Mouse (Mus musculus) stomach, embryonic 15.5 days (tissue): Measurements from ENCODE around the gene Rai14. TPM values are rescaled to one million over a fixed set of nuclear protein-coding genes. Genes with fewer than 3 reads are reported as not detected.

ENCODE experiments used
- ATAC-seq: fragments of 200-750 bp; cut with Nextera tagmentation; 2 replicates; pipeline ENCODE4 v1.8.0; 2017; ENCODE audit warnings: low read depth, moderate number of reproducible peaks, moderate TSS enrichment; ENCODE audit not compliant: insufficient read depth, low FRiP score
- H3K27ac ChIP-seq: fragments of 300-500 bp; sonication (generic); 2 replicates; pipeline ENCODE4 v1.5.1; 2015; ENCODE audit warnings: mild to moderate bottlenecking, inconsistent platforms
- H3K27me3 ChIP-seq: fragments of 300-500 bp; sonication (generic); replicated peaks from 2 replicates; pipeline ENCODE4 v1.6.1; 2015; ENCODE audit warnings: inconsistent platforms
- H3K36me3 ChIP-seq: fragments of 300-500 bp; sonication (generic); 2 replicates; pipeline ENCODE4 v1.6.1; 2015; ENCODE audit warnings: inconsistent platforms
- H3K4me1 ChIP-seq: fragments of 300-500 bp; sonication (generic); 2 replicates; pipeline ENCODE4 v1.6.1; 2015; ENCODE audit warnings: inconsistent platforms
- H3K4me2 ChIP-seq: fragments of 300-500 bp; sonication (generic); 2 replicates; pipeline ENCODE4 v1.6.1; 2015; ENCODE audit warnings: mild to moderate bottlenecking, inconsistent platforms
- H3K4me3 ChIP-seq: fragments of 300-500 bp; sonication (generic); replicated peaks from 2 replicates; pipeline ENCODE4 v1.5.1; 2015; ENCODE audit warnings: inconsistent platforms
- H3K9ac ChIP-seq: fragments of 300-500 bp; sonication (generic); 2 replicates; pipeline ENCODE4 v1.6.1; 2015; ENCODE audit warnings: inconsistent platforms
- H3K9me3 ChIP-seq: fragments of 300-500 bp; sonication (generic); 2 replicates; pipeline ENCODE4 v1.6.1; 2016; ENCODE audit warnings: inconsistent platforms
- WGBS: fragments of 180-500 bp; shearing (Covaris S2); methylation state at CpG from one replicate; pipeline ENCODE4 v1.1.7; 2015; 5-methylcytosine and 5-hydroxymethylcytosine counted together
- polyA plus RNA-seq: library from polyadenylated mRNA; unstranded; fragments of >200 nt; fragmentation: Nextera tagmentation; extraction: Ambion mirVana; gene quantifications from 2 replicates; pipeline ENCODE4 v1.2.1, GENCODE M21; 2015

Gene Rai14
- polyA plus RNA-seq, 1 experiment from 2014 or later, result 17.8 TPM

- H3K27me3 ChIP-seq, result no peaks in the 10 kb centered on the region
- H3K4me3 ChIP-seq, result no peak overlapping the region
- H3K9me3 ChIP-seq, result no peaks in the 10 kb centered on the region; the same call in 1 of the 2 replicates
- no peaks in the 10 kb centered on the region for H3K36me3 ChIP-seq
- 84% methylated on average over 3 of the region's 3 CpGs for WGBS
- no peaks in the 10 kb centered on the region for H3K4me1 ChIP-seq
- no peak overlapping the region for H3K9ac ChIP-seq
- no peak for ATAC-seq
- no peak overlapping the region for H3K4me2 ChIP-seq
- H3K27ac ChIP-seq, result no peak overlapping the region
Observed at GRCm38 (mm10) chr15:10719511-10719910, 5.1 kb upstream of the Rai14 start.

DNA sequence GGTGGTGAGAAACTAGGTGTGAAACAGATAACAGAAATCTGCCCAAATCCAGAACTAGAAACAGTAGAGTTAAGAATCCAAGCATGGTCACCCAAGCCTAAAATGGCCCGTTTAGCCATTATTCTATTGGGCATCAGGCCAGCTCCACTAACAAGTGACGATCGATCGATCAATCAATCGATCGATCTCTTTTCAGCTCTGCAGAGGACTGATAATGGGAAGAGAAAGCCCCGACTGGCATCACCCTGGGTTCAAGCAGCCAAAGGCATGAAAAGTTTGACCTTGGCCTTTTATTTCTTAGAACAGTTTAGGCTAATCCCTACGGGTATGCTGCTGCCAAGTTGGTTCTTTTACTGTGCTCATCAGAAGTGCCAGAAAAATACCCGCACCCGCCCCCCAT, 4.3 kb upstream of the Rai14 start:
- no peak for ATAC-seq
- 91% methylated on average over 10 of the region's 10 CpGs for WGBS
- 0 out of 2 replicates have a peak, but pooled peaks cover under 1% of the 10 kb centered on the region for H3K4me1 ChIP-seq
- no peak overlapping the region for H3K4me3 ChIP-seq
- H3K9me3 ChIP-seq, result no peaks in the 10 kb centered on the region; the same call in 1 of the 2 replicates
- H3K36me3 ChIP-seq, result no peaks in the 10 kb centered on the region
- H3K4me2 ChIP-seq, result no peak overlapping the region
- H3K9ac ChIP-seq, result no peak overlapping the region
- no peaks in the 10 kb centered on the region for H3K27me3 ChIP-seq
- no peak overlapping the region for H3K27ac ChIP-seq

DNA sequence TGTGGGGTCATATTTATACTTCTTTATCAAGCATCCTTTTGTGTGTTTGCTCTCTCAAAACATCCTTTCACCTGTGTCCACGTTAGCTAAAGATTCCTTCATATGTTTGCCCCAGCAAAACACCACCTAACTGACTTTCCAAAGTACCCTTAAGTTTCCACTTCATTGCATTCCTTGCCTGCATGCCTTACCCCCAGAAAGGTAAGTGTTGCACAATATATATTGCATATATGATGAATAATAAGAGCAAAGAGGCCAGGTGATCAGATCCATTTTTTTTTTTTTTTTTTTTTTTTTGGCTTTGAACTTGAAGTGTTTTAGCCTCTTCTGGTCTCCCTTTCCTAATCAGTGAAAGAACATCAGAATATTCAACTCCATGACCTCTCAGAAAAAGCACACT, 2.9 kb upstream of the Rai14 start:
- 0 out of 2 replicates have a peak, but pooled peaks cover 10% of the 10 kb centered on the region for H3K4me1 ChIP-seq
- H3K27me3 ChIP-seq, result no peaks in the 10 kb centered on the region
- H3K4me2 ChIP-seq, result no peak overlapping the region
- 93% methylated on average over 1 of the region's 1 CpGs for WGBS
- no peak overlapping the region for H3K9ac ChIP-seq
- ATAC-seq, result no peak
- H3K27ac ChIP-seq, result no peak overlapping the region
- H3K9me3 ChIP-seq, result no peaks in the 10 kb centered on the region; the same call in 1 of the 2 replicates
- H3K4me3 ChIP-seq, result no peak overlapping the region
- no peaks in the 10 kb centered on the region for H3K36me3 ChIP-seq

GRCm38 (mm10) chr15:10715966-10716365, 1.5 kb upstream of the Rai14 start:
- H3K36me3 ChIP-seq, result no peaks in the 10 kb centered on the region
- H3K4me3 ChIP-seq, result no peak overlapping the region
- no peak overlapping the region for H3K4me2 ChIP-seq
- no peaks in the 10 kb centered on the region for H3K27me3 ChIP-seq
- H3K27ac ChIP-seq, result no peak overlapping the region
- H3K9ac ChIP-seq, result no peak overlapping the region
- 0 out of 2 replicates have a peak, but pooled peaks cover 11% of the 10 kb centered on the region for H3K4me1 ChIP-seq
- H3K9me3 ChIP-seq, result no peaks in the 10 kb centered on the region; the same call in 1 of the 2 replicates
- 34% methylated on average over 5 of the region's 5 CpGs for WGBS
- no peak for ATAC-seq

GRCm38 (mm10) chr15:10715139-10715505, 698 bp upstream of the Rai14 start:
- no peaks in the 10 kb centered on the region for H3K27me3 ChIP-seq
- peak overlapping the region; percentile 80; the same call in 1 of the 2 replicates for H3K9ac ChIP-seq
- peak overlapping the region; percentile 83 for H3K4me3 ChIP-seq
- H3K4me1 ChIP-seq, result 0 out of 2 replicates have a peak, but pooled peaks cover 11% of the 10 kb centered on the region
- peak; percentile 67 for ATAC-seq
- no peaks in the 10 kb centered on the region for H3K36me3 ChIP-seq
- 1% methylated on average over 10 of the region's 10 CpGs for WGBS
- H3K27ac ChIP-seq, result peak overlapping the region; percentile 83
- peak overlapping the region; percentile 82 for H3K4me2 ChIP-seq
- H3K9me3 ChIP-seq, result no peaks in the 10 kb centered on the region; the same call in 1 of the 2 replicates

DNA sequence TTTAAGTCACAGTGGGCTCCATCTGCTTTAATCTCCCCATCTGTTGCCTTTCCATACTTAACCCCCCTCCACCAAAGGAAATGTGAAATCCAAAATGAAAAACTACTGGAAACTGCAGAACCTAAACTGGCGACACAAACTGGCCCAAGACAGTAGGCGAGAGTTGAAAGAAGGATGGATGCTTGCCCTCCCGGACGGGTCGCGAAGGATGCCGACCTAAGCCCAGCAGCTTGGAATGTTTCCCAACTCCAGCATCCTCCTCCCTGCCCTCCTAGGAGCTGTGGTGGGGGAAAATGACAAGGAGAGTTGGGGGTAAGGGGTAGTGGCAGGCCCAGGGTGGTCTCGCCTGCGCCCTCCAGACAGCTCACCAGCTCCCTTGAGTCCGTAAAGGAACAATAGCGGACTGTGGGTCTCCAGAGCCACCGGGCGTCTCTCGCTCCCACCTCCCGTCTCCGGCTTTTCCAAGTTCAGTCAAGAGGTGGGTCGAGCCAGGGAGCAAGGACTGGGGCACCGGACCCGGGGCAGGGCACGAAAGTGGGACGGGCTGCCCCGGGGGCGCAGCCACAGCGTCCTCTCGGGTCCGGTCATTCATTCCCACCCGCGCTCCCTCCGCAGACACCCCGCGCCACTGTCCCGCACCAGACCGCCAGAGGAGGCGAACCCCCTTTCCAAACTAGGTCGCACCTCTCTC, 653 bp downstream of the Rai14 start:
- Histone ChIP-seq H3K4me1 (0 out of 2 replicates have a peak, but pooled peaks cover 11% of the 10 kb centered on the region), H3K4me3 (peak overlapping the region; percentile 83), H3K9ac (peak overlapping the region; percentile 80), H3K27ac (peak overlapping the region; percentile 83), H3K4me2 (peak overlapping the region; percentile 82), H3K27me3 (no peaks in the 10 kb centered on the region), H3K9me3 (no peaks in the 10 kb centered on the region; the same call in 1 of the 2 replicates), H3K36me3 (no peaks in the 10 kb centered on the region)
- ATAC-seq, result peak; percentile 11
- under 1% methylated on average over 28 of the region's 35 CpGs for WGBS

- Histone ChIP-seq H3K4me2 (peak overlapping the region; percentile 82), H3K9me3 (no peaks in the 10 kb centered on the region; the same call in 1 of the 2 replicates), H3K4me1 (0 out of 2 replicates have a peak, but pooled peaks cover 11% of the 10 kb centered on the region), H3K4me3 (peak overlapping the region; percentile 83), H3K36me3 (no peaks in the 10 kb centered on the region), H3K27ac (0 out of 2 replicates have a peak overlapping the region, but pooled peaks have one; percentile 83), H3K27me3 (no peaks in the 10 kb centered on the region), H3K9ac (peak overlapping the region; percentile 80)
- ATAC-seq, result no peak
- 23% methylated on average over 13 of the region's 13 CpGs for WGBS
Observed at GRCm38 (mm10) chr15:10713181-10713625, 1.2 kb downstream of the Rai14 start.

DNA sequence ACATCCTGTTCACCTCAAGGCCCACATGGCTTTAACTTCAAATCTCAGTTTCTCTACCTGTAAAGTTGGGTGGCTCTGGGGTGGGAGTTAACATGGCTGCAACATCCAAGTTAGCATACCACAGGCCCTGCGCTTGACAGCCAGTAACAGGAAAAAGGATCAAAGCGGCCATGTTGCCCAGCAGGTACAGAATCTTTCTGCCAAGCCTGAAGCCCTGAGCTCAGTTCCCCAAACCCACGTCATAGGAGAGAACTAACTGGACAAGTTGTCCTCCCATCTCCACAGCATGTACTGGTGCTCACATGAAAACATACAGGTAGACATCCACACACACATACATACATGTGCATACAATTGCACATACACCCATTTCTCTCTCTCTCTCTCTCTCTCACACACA, 2.1 kb downstream of the Rai14 start:
- Histone ChIP-seq H3K9me3 (no peaks in the 10 kb centered on the region; the same call in 1 of the 2 replicates), H3K4me2 (peak overlapping the region; percentile 82; the same call in 1 of the 2 replicates), H3K9ac (no peak overlapping the region), H3K27me3 (no peaks in the 10 kb centered on the region), H3K27ac (no peak overlapping the region), H3K4me1 (0 out of 2 replicates have a peak, but pooled peaks cover 11% of the 10 kb centered on the region), H3K36me3 (no peaks in the 10 kb centered on the region), H3K4me3 (peak overlapping the region; percentile 83; the same call in 1 of the 2 replicates)
- WGBS, result 86% methylated on average over 3 of the region's 3 CpGs
- ATAC-seq, result no peak

- H3K4me3 ChIP-seq, result no peak overlapping the region
- WGBS, result 74% methylated on average over 6 of the region's 6 CpGs
- no peaks in the 10 kb centered on the region for H3K9me3 ChIP-seq
- H3K27ac ChIP-seq, result no peak overlapping the region
- H3K36me3 ChIP-seq, result no peaks in the 10 kb centered on the region
- 0 out of 2 replicates have a peak, but pooled peaks cover 11% of the 10 kb centered on the region for H3K4me1 ChIP-seq
- no peak overlapping the region for H3K9ac ChIP-seq
- no peak for ATAC-seq
- no peaks in the 10 kb centered on the region for H3K27me3 ChIP-seq
- no peak overlapping the region for H3K4me2 ChIP-seq
Observed at GRCm38 (mm10) chr15:10711231-10711630, 3.2 kb downstream of the Rai14 start.

DNA sequence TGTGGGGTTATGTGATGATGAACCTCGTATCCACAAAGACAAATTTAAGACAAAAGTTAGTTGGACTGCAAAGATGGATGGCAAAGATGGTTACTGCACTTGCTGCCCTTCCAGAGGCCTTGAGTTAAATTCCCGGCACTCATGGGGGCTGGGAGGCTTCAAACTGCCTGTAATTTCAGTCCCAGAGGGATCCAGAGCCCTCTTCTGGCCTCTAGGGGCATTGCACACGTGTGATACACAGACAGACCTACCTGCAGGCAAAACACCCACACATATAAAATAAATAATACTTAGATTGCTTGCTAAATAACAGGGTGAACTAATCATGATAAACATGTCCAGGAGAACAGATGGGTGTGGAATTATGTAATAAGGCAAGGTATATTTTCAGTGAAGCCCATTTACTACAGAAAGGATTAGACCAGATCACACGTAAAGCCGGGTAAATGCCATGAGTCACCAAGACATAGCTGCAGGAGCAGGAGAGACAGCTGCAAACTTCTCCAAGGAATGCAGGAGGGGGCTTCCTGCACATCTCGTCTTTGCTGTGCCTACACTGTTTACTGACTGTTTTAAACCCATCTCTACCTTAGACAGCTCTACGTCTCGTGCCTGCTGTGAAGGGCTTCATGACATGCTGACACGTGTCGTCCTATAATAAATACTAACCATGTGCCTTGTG, 5.7 kb downstream of the Rai14 start:
- Histone ChIP-seq H3K36me3 (no peaks in the 10 kb centered on the region), H3K4me2 (no peak overlapping the region), H3K27me3 (no peaks in the 10 kb centered on the region), H3K9ac (no peak overlapping the region), H3K9me3 (no peaks in the 10 kb centered on the region), H3K27ac (no peak overlapping the region), H3K4me3 (no peak overlapping the region), H3K4me1 (0 out of 2 replicates have a peak, but pooled peaks cover 12% of the 10 kb centered on the region)
- WGBS, result 80% methylated on average over 10 of the region's 10 CpGs
- ATAC-seq, result no peak

GRCm38 (mm10) chr15:10707109-10707508, 7.3 kb downstream of the Rai14 start:
- WGBS, result 84% methylated on average over 6 of the region's 6 CpGs
- no peak overlapping the region for H3K4me3 ChIP-seq
- peak; percentile 21; the same call in 1 of the 2 replicates for ATAC-seq

More at GRCm38 (mm10) chr15:10707109-10707508, 7.3 kb downstream of the Rai14 start:
- Histone ChIP-seq H3K9ac (no peak overlapping the region), H3K9me3 (no peaks in the 10 kb centered on the region), H3K27ac (no peak overlapping the region), H3K36me3 (no peaks in the 10 kb centered on the region), H3K27me3 (no peaks in the 10 kb centered on the region), H3K4me1 (peaks cover 2% of the 10 kb centered on the region; the same call in 1 of the 2 replicates), H3K4me2 (no peak overlapping the region)
